Mouse (Mus musculus) CH12.LX (cell line): Measurements from ENCODE around the gene Gm45837. TPM values are rescaled to one million over a fixed set of nuclear protein-coding genes. Genes with fewer than 3 reads are reported as not detected.

Source experiments
- DNase-seq: peaks from one replicate; pipeline ENCODE4 v3.0.0-alpha.2; 2013; ENCODE audit errors: extremely low read depth
- H3K27ac ChIP-seq: 2 replicates; pipeline ENCODE4 v1.5.1; 2012; ENCODE audit warnings: low read depth, mild to moderate bottlenecking, control low read depth, moderate library complexity; ENCODE audit not compliant: insufficient read depth
- H3K27me3 ChIP-seq: replicated peaks from 2 replicates; pipeline ENCODE3; 2012; ENCODE audit warnings: inconsistent platforms
- H3K36me3 ChIP-seq, 2 experiments: replicated peaks in 1 of 2; 2 replicates each; pipeline versions ENCODE3 to v1.6.1; 2012; ENCODE audit warnings: inconsistent platforms in 1 of 2, low read length in 1 of 2, mild to moderate bottlenecking in 1 of 2, mixed read lengths in 1 of 2, moderate library complexity in 1 of 2; ENCODE audit not compliant: control insufficient read depth in 1 of 2, insufficient read depth in 1 of 2
- H3K4me1 ChIP-seq, 2 experiments: 2 replicates each; pipeline ENCODE4 v1.6.1; 2012; ENCODE audit warnings: inconsistent platforms in 1 of 2, moderate library complexity in 1 of 2; ENCODE audit not compliant: insufficient read depth in 2 of 2, control insufficient read depth in 1 of 2
- H3K4me2 ChIP-seq: 2 replicates; pipeline ENCODE4 v1.6.1; 2012; ENCODE audit warnings: low read depth, mild to moderate bottlenecking, control low read depth; ENCODE audit not compliant: poor library complexity, insufficient read depth, severe bottlenecking
- H3K4me3 ChIP-seq, 3 experiments: fragments of 150-350 bp in 1 of 3; sonication (generic) in 1 of 3; replicated peaks in 1 of 3; 2 replicates each; pipeline versions ENCODE3 to v1.5.1; 2011 to 2012; ENCODE audit warnings: low read depth in 2 of 3, low read length in 2 of 3, mild to moderate bottlenecking in 2 of 3, moderate library complexity in 2 of 3, control low read depth in 1 of 3, improper control_type of control experiment in 1 of 3, inconsistent platforms in 1 of 3, mixed read lengths in 1 of 3; ENCODE audit not compliant: poor library complexity in 1 of 3
- H3K79me2 ChIP-seq: replicated peaks from 2 replicates; pipeline ENCODE4 v1.6.1; 2012; ENCODE audit warnings: mild to moderate bottlenecking, moderate library complexity; ENCODE audit not compliant: control insufficient read depth, poor library complexity, insufficient read depth, severe bottlenecking; ENCODE audit errors: extremely low read depth
- H3K9ac ChIP-seq: 2 replicates; pipeline ENCODE4 v1.6.1; 2012; ENCODE audit warnings: low read depth, mild to moderate bottlenecking, control low read depth, moderate library complexity; ENCODE audit not compliant: insufficient read depth
- H3K9me3 ChIP-seq: replicated peaks from 2 replicates; pipeline ENCODE3; 2012; ENCODE audit warnings: low read length, inconsistent platforms, mixed read lengths
- BHLHE40 ChIP-seq: IDR thresholded peaks from 2 replicates; pipeline ENCODE4 v1.6.1; 2011; ENCODE audit warnings: mild to moderate bottlenecking, low read depth, low read length, improper control_type of control experiment
- CHD1 ChIP-seq: IDR thresholded peaks from 2 replicates; pipeline ENCODE4 v1.6.1; 2012; ENCODE audit warnings: low read depth, low read length, improper control_type of control experiment, inconsistent platforms
- CTCF ChIP-seq, 2 experiments: IDR thresholded peaks in 1 of 2; conservative IDR thresholded peaks in 1 of 2; 2 replicates each; pipeline ENCODE4 v1.5.1; 2011 to 2012; ENCODE audit warnings: low read depth in 2 of 2, low read length in 2 of 2, improper control_type of control experiment in 1 of 2, inconsistent platforms in 1 of 2, mild to moderate bottlenecking in 1 of 2, moderate library complexity in 1 of 2
- ETS1 ChIP-seq: conservative IDR thresholded peaks from 2 replicates; pipeline ENCODE4 v1.6.1; 2012; ENCODE audit warnings: low read depth, mild to moderate bottlenecking, inconsistent platforms, low read length, improper control_type of control experiment, moderate library complexity
- HCFC1 ChIP-seq: IDR thresholded peaks from 2 replicates; pipeline ENCODE4 v1.6.1; 2012; ENCODE audit warnings: low read depth, mild to moderate bottlenecking, inconsistent platforms, low read length, improper control_type of control experiment
- MXI1 ChIP-seq: IDR thresholded peaks from 2 replicates; pipeline ENCODE4 v1.6.1; 2011; ENCODE audit warnings: mild to moderate bottlenecking, low read depth, low read length, improper control_type of control experiment
- UBTF ChIP-seq: IDR thresholded peaks from 2 replicates; pipeline ENCODE4 v1.6.1; 2012; ENCODE audit warnings: low read depth, mild to moderate bottlenecking, inconsistent platforms, low read length, improper control_type of control experiment, moderate library complexity
- ZNF384 ChIP-seq: IDR thresholded peaks from 2 replicates; pipeline ENCODE4 v1.6.1; 2012; ENCODE audit warnings: low read depth, low read length, improper control_type of control experiment, inconsistent platforms
- dilution Hi-C: fragments of 300-500 bp; cut with MboI; formaldehyde crosslinking; loops from 2 replicates; pipeline ENCODE4 v1.14.3; 2020; ENCODE audit warnings: low sequenced_read_pairs; ENCODE audit not compliant: extremely low pct_unique_long_range_greater_than_20kb, extremely low pct_ligation_motif_present
- in situ Hi-C: fragments of 300-500 bp; cut with MboI; formaldehyde crosslinking; loops from 3 replicates; pipeline ENCODE4 v1.14.3; 2019; ENCODE audit warnings: low sequenced_read_pairs, low pct_ligation_motif_present, low pct_unique_long_range_greater_than_20kb, mixed read lengths
- polyA plus RNA-seq: library from polyadenylated mRNA; unstranded; fragments of >175 nt; gene quantifications from 2 replicates; pipeline ENCODE4 v1.2.1, GENCODE M21; 2012; ENCODE audit warnings: low read depth; ENCODE audit not compliant: insufficient read length
- total RNA-seq, 2 experiments: library from RNA; depleted of rRNA; stranded (reverse); fragments of 300-350 nt in 1 of 2; fragments of >200 nt in 1 of 2; gene quantifications; 2 replicates each; pipeline ENCODE4 v1.2.3; 2012 to 2014

The Gm45837 gene
- total and polyA plus RNA-seq, 3 experiments = 0.04 to 0.84 TPM; not detected in 1

DNA sequence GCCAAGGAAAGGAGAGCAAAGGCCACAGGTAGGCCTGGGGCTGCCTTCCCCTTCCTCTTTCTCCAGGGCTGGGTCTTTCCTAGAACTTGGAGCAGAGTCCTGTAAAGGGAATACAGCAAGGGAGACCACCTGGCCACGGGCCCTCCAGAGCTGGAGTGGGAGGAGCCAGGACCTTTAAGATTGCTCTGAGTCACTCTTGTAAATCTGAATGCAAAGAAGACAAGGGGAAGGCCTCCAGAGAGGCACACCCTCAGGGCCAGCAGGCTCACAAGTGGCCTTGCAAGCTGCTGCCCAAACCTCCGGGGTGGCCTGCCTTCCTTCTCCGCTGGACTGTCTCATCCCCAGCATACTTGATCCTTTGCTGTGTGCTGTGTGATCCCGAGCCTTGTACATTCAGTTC, 48.9 kb upstream of the Gm45837 start:
- peaks cover 44 to 89% of the 10 kb centered on the region in 2 experiments for H3K4me1 ChIP-seq
- H3K27ac ChIP-seq = no peak overlapping the region
- no peaks in the 10 kb centered on the region for H3K27me3 ChIP-seq
- H3K79me2 ChIP-seq = no peaks in the 10 kb centered on the region; the same call in 1 of the 2 replicates
- in situ Hi-C loops = no loop called here
- no peak overlapping the region for H3K9ac ChIP-seq
- H3K4me2 ChIP-seq = peak overlapping the region; percentile 17; the same call in 1 of the 2 replicates
- no peaks in the 10 kb centered on the region for H3K9me3 ChIP-seq
- no peak for TF ChIP-seq ZNF384
- TF ChIP-seq CTCF (conservative IDR thresholded peaks at IDR 0.05 in 1 of 2, IDR thresholded peaks at IDR 0.05 in 1 of 2; ENCODE audit: low read depth in 2 of 2, low read length in 2 of 2) = no peak
- TF ChIP-seq HCFC1 = no peak
- TF ChIP-seq MXI1 = no peak
- peak overlapping the region in 2 of 3 experiments; percentile 18 to 42 for H3K4me3 ChIP-seq
- dilution Hi-C loops = no loop called here
- H3K36me3 ChIP-seq = peaks cover 0 to 3% of the 10 kb centered on the region in 2 experiments
- peak; percentile 51 for DNase-seq

- H3K4me3 ChIP-seq = peak overlapping the region in 1 of 3 experiments; percentile 42
- H3K9me3 ChIP-seq = no peaks in the 10 kb centered on the region
- TF ChIP-seq CHD1 (no peak), BHLHE40 (peak; percentile 46; the same call in 1 of the 2 replicates), HCFC1 (no peak), ETS1 (0 out of 2 replicates have a peak, but pooled peaks have one; percentile 38)
- no peak overlapping the region for H3K9ac ChIP-seq
- H3K27ac ChIP-seq = no peak overlapping the region
- no peak overlapping the region for H3K4me2 ChIP-seq
- H3K36me3 ChIP-seq = peaks cover 0 to 3% of the 10 kb centered on the region in 2 experiments
- peak; percentile 48 for DNase-seq
- peaks cover 40 to 89% of the 10 kb centered on the region in 2 experiments for H3K4me1 ChIP-seq
- no peaks in the 10 kb centered on the region for H3K27me3 ChIP-seq
- dilution Hi-C loops = no loop called here
- in situ Hi-C loops = no loop called here
- H3K79me2 ChIP-seq = no peaks in the 10 kb centered on the region; the same call in 1 of the 2 replicates
Observed at GRCm38 (mm10) chr7:101362791-101363191, 47.9 kb upstream of the Gm45837 start.

DNA sequence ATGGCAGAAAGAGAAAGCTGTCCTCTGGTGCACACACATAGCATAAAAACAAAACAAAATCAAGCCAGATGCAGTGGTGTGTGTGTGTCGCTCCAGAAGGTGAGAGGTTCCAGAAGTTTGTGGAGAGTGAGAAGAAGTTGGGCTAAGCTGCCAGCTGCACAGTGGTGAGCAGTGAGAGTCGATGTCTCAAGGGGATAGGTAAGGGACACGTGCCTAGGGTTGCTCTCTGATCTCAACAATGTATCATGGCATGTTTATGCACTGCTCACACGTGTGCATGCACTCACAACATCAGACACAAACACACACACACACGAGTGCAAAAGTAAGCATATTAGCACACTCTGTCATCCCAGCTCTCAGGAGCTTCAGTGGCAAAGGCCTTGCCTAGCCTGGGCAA, 46.8 kb upstream of the Gm45837 start:
- Histone ChIP-seq H3K79me2 (no peaks in the 10 kb centered on the region; the same call in 1 of the 2 replicates), H3K9ac (no peak overlapping the region)
- no peak for TF ChIP-seq UBTF
- TF ChIP-seq BHLHE40 = peak; percentile 77
- TF ChIP-seq, all 38 proteins: peak for 1
- H3K27ac ChIP-seq = no peak overlapping the region
- no peak overlapping the region for H3K4me3 ChIP-seq
- peaks cover 0 to 11% of the 10 kb centered on the region in 2 experiments for H3K36me3 ChIP-seq
- H3K4me2 ChIP-seq = no peak overlapping the region
- no peaks in the 10 kb centered on the region for H3K9me3 ChIP-seq
- H3K4me1 ChIP-seq = peaks cover 40 to 94% of the 10 kb centered on the region in 2 experiments
- no peaks in the 10 kb centered on the region for H3K27me3 ChIP-seq
- DNase-seq = no peak
- in situ Hi-C loops = no loop called here
- dilution Hi-C loops = no loop called here
